Mouse (Mus musculus) heart, postnatal 25 days (tissue): ENCODE measurements around the gene Fam162b. TPM values are rescaled to one million over a fixed set of nuclear protein-coding genes. Genes with fewer than 3 reads are reported as not detected.

ENCODE experiments used
- DNase-seq: peaks from one replicate; pipeline ENCODE4 v3.0.0; 2022; ENCODE audit warnings: low spot score
- intact Hi-C: fragments of 180-260 bp; cut with DNase I; formaldehyde crosslinking; loops from one replicate; pipeline ENCODE4 v1.15.1; 2025
- total RNA-seq, 2 experiments: library from RNA; stranded (reverse); gene quantifications; 2 replicates each; pipeline ENCODE4 v1.2.3; 2021

The Fam162b gene
- total RNA-seq, 2 experiments from 2014 or later = not detected

- intact Hi-C loops = loop anchor here (5.0 kb wide), 1 partner anchor 104 kb away; no protein-coding TSS in a partner anchor
- DNase-seq = peak; percentile 4
Observed at GRCm38 (mm10) chr10:51553348-51554123, 36.8 kb downstream of the Fam162b start.

Other genes with a start within 250 kb of the Fam162b start
- under 1 TPM in 1 of 2 experiments, not detected in 1; 0.99 TPM for gene Gm49339, start 109.9 kb downstream of the Fam162b start, total RNA-seq
- gene Lilr4b, start 109.9 kb downstream of the Fam162b start, total RNA-seq = 1 to 10 TPM; 1.6 to 1.9 TPM
- 1 to 10 TPM; 1.5 to 1.8 TPM for gene Lilrb4a, start 99.6 kb downstream of the Fam162b start, total RNA-seq
- gene Gprc6a, start 40.9 kb upstream of the Fam162b start, total RNA-seq = not detected
- gene Rfx6, start 87.2 kb upstream of the Fam162b start, total RNA-seq = not detected